Mouse (Mus musculus): Measurements from ENCODE around the gene Bves.

DNA sequence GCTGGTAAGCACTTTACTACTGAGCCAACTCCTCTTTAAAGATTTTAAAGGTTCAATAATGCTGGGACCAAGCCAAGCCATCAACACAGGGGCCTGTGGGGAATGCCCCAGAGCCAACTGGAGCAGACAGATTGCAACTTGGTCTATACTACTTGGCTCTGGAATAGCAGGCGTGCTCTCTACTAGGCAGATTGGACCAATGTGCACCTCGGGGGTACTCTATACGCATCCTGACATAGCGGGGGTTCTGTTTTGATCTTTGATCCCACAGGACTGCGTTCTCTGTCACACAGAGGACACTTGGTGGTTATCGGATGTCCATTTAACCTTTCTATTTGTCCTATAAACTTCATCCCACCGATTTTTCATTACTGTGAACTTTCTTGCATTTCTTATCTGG, 647 bp upstream of the Bves start:
- no peak for TF ChIP-seq POLR2A (IDR thresholded peaks at IDR 0.05; ENCODE audit: extremely low read depth, insufficient read depth, low read length)
- TF ChIP-seq CTCF (IDR thresholded peaks at IDR 0.05; ENCODE audit: extremely low read depth, insufficient read depth, low read length): no peak

All from cortical plate, adult 2 months (tissue).